Mouse (Mus musculus): ENCODE data around the gene Dusp15. TPM values are rescaled to one million over a fixed set of nuclear protein-coding genes. Genes with fewer than 3 reads are reported as not detected.

Dusp15 gene
- polyA plus RNA-seq, 1 experiment: not detected

GRCm38 (mm10) chr2:152906274-152907037 lies 45.0 kb downstream of the Dusp15 start:
- 43% methylated on average over 9 of the region's 9 CpGs for WGBS
- H3K4me1 ChIP-seq (ENCODE audit: control insufficient read depth, insufficient read depth, low read length): no peaks in the 10 kb centered on the region
- no peak for TF ChIP-seq POLR2A (IDR thresholded peaks at IDR 0.05; ENCODE audit: borderline replicate concordance, control insufficient read depth, low read depth, low read length)
- TF ChIP-seq CTCF (IDR thresholded peaks at IDR 0.05; ENCODE audit: control insufficient read depth, insufficient read depth, low read length): no peak
- no peak overlapping the region for H3K27ac ChIP-seq (ENCODE audit: control insufficient read depth, insufficient read depth, low read depth, low read length, poor library complexity)
- no peak overlapping the region for H3K4me3 ChIP-seq (replicated peaks; ENCODE audit: control insufficient read depth, low read depth, low read length)

- Histone ChIP-seq H3K4me1 (ENCODE audit: control insufficient read depth, insufficient read depth, low read length) (no peaks in the 10 kb centered on the region), H3K4me3 (replicated peaks; ENCODE audit: control insufficient read depth, low read depth, low read length) (no peak overlapping the region), H3K27ac (ENCODE audit: control insufficient read depth, insufficient read depth, low read depth, low read length, poor library complexity) (no peak overlapping the region)
- no peak for TF ChIP-seq POLR2A (IDR thresholded peaks at IDR 0.05; ENCODE audit: borderline replicate concordance, control insufficient read depth, low read depth, low read length)
- TF ChIP-seq CTCF (IDR thresholded peaks at IDR 0.05; ENCODE audit: control insufficient read depth, insufficient read depth, low read length): no peak
- whole genome bisulfite sequencing: 68% methylated on average over 11 of the region's 11 CpGs
Measured at GRCm38 (mm10) chr2:152905036-152905829, 46.3 kb downstream of the Dusp15 start.

DNA sequence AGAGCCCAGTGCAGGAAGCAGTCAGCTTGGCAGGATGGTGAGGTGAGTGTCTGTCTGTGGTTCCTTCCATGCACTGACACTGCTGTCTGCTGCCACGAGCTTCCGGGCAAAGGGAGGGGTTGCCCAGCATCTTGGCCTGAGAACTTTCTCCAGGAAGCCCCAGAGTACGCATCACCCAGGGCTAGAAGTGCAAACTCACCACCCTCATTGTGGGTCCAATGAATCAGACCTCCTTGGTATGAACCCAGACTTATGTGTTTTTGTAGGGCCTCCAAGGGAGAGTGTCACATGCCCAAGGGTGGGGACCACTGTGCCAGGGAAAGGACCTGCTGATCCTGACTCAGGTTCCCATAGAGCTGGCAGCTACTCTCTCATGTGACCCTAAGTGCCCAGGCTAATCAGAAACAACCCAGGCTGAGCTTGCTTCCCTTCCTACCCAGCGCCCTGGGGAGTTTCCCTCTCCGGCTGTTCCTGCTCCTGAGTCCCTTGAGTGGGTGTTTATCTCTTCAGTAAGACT lies 47.3 kb downstream of the Dusp15 start:
- H3K27ac ChIP-seq (ENCODE audit: control insufficient read depth, insufficient read depth, low read depth, low read length, poor library complexity): no peak overlapping the region
- TF ChIP-seq CTCF (IDR thresholded peaks at IDR 0.05; ENCODE audit: control insufficient read depth, insufficient read depth, low read length): no peak
- TF ChIP-seq POLR2A (IDR thresholded peaks at IDR 0.05; ENCODE audit: borderline replicate concordance, control insufficient read depth, low read depth, low read length): no peak
- no peak overlapping the region for H3K4me3 ChIP-seq (replicated peaks; ENCODE audit: control insufficient read depth, low read depth, low read length)
- WGBS: 15% methylated on average over 5 of the region's 5 CpGs
- H3K4me1 ChIP-seq (ENCODE audit: control insufficient read depth, insufficient read depth, low read length): no peaks in the 10 kb centered on the region

DNA sequence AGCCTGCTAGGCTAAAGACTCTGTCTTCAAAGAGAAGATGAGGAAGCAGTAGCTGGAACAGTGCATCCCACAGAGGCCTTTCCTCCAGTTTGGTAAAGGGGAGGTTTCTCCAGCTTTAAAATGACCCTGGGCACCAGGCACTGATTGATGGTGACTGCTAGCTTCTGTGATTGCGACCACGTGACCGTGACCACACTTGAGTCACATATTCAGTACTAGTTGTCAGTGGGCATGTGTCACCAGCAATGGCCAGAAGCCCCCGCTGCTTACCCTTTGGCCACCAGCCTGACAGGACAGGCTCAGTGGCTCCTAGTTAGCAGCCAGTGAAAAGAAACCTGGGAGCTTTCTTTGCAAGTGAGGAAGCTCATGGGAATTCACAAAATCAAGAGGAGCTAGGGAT lies 47.9 kb downstream of the Dusp15 start:
- no peak overlapping the region for H3K27ac ChIP-seq (ENCODE audit: control insufficient read depth, insufficient read depth, low read depth, low read length, poor library complexity)
- 59% methylated on average over 4 of the region's 4 CpGs for WGBS

GRCm38 (mm10) chr2:152902658-152903057 lies 48.8 kb downstream of the Dusp15 start:
- Histone ChIP-seq H3K4me3 (replicated peaks; ENCODE audit: control insufficient read depth, low read depth, low read length) (no peak overlapping the region), H3K4me1 (ENCODE audit: control insufficient read depth, insufficient read depth, low read length) (no peaks in the 10 kb centered on the region), H3K27ac (ENCODE audit: control insufficient read depth, insufficient read depth, low read depth, low read length, poor library complexity) (no peak overlapping the region)
- TF ChIP-seq POLR2A (IDR thresholded peaks at IDR 0.05; ENCODE audit: borderline replicate concordance, control insufficient read depth, low read depth, low read length) (no peak), CTCF (IDR thresholded peaks at IDR 0.05; ENCODE audit: control insufficient read depth, insufficient read depth, low read length) (no peak)
- WGBS: 81% methylated on average over 3 of the region's 3 CpGs

More for the DNA sequence above, 47.9 kb downstream of the Dusp15 start:
- Histone ChIP-seq H3K4me3 (replicated peaks; ENCODE audit: control insufficient read depth, low read depth, low read length) (no peak overlapping the region), H3K4me1 (ENCODE audit: control insufficient read depth, insufficient read depth, low read length) (no peaks in the 10 kb centered on the region)
- TF ChIP-seq POLR2A (IDR thresholded peaks at IDR 0.05; ENCODE audit: borderline replicate concordance, control insufficient read depth, low read depth, low read length) (no peak), CTCF (IDR thresholded peaks at IDR 0.05; ENCODE audit: control insufficient read depth, insufficient read depth, low read length) (no peak)

DNA sequence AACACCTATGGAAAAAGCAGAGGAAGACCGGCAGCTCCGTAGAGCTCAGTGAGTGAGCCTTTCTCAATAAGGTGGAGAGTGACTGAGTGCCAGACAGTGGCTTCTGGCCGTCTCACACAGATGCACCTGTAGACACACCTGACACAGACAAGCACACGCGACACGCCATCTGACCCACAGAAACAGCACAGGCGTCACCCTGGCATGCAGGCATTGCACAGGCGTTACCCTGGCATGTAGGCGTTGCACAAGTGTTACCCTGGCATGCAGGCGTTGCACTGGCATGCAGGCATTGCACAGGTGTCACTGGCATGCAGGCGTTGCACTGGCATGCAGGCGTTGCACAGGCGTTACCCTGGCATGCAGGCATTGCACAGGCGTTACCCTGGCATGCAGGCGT lies 50.2 kb downstream of the Dusp15 start:
- TF ChIP-seq POLR2A (IDR thresholded peaks at IDR 0.05; ENCODE audit: borderline replicate concordance, control insufficient read depth, low read depth, low read length) (no peak), CTCF (IDR thresholded peaks at IDR 0.05; ENCODE audit: control insufficient read depth, insufficient read depth, low read length) (no peak)
- no peaks in the 10 kb centered on the region for H3K4me1 ChIP-seq (ENCODE audit: control insufficient read depth, insufficient read depth, low read length)
- WGBS: 89% methylated on average over 15 of the region's 15 CpGs
- H3K4me3 ChIP-seq (replicated peaks; ENCODE audit: control insufficient read depth, low read depth, low read length): no peak overlapping the region
- no peak overlapping the region for H3K27ac ChIP-seq (ENCODE audit: control insufficient read depth, insufficient read depth, low read depth, low read length, poor library complexity)

DNA sequence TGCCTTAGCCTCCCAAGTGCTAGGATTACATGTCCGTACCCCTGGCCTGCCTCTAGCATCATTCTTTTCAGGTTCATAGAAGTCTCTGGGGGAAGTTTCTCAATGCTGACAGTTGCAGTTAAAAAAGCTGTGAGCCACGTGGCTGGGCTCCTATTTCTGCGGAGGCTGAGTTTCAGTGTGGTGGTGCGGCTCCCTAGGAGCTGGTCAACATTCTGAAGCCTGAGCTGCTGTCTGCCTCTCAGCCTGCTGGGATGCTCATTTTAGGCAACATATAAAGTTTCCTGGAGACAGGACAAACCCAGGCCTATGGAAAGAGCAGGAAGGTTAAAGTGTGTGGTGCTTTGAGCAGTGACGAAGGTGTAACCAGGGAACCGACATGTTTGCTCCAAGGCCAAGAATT lies 52.5 kb downstream of the Dusp15 start:
- Histone ChIP-seq H3K27ac (ENCODE audit: control insufficient read depth, insufficient read depth, low read depth, low read length, poor library complexity) (no peak overlapping the region), H3K4me3 (replicated peaks; ENCODE audit: control insufficient read depth, low read depth, low read length) (no peak overlapping the region), H3K4me1 (ENCODE audit: control insufficient read depth, insufficient read depth, low read length) (no peaks in the 10 kb centered on the region)
- TF ChIP-seq CTCF (IDR thresholded peaks at IDR 0.05; ENCODE audit: control insufficient read depth, insufficient read depth, low read length): no peak
- TF ChIP-seq POLR2A (IDR thresholded peaks at IDR 0.05; ENCODE audit: borderline replicate concordance, control insufficient read depth, low read depth, low read length): no peak
- WGBS: 67% methylated on average over 6 of the region's 6 CpGs

DNA sequence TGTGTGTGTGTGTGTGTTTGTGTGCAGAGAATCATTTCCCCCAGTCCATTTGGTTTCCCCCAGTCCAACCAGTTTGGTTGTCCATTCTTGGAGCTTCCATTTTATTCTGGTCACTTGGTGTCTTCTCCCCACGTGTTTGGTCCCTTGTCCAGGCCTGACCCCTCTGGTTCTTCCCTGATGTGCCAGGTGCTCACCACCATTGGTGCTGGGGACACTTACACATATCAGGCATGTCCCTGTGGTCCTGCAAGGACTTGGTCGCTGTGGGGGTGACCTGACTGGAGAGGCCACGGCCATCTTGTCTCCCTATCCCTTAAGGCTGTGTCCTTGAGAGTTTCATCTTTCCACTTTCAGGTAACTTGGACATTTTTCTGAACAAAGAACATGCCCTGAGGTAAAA lies 54.6 kb downstream of the Dusp15 start:
- 84% methylated on average over 3 of the region's 3 CpGs for WGBS
- TF ChIP-seq CTCF (IDR thresholded peaks at IDR 0.05; ENCODE audit: control insufficient read depth, insufficient read depth, low read length) (no peak), POLR2A (IDR thresholded peaks at IDR 0.05; ENCODE audit: borderline replicate concordance, control insufficient read depth, low read depth, low read length) (no peak)

More for the DNA sequence above, 54.6 kb downstream of the Dusp15 start:
- no peaks in the 10 kb centered on the region for H3K4me1 ChIP-seq (ENCODE audit: control insufficient read depth, insufficient read depth, low read length)
- H3K27ac ChIP-seq (ENCODE audit: control insufficient read depth, insufficient read depth, low read depth, low read length, poor library complexity): no peak overlapping the region
- no peak overlapping the region for H3K4me3 ChIP-seq (replicated peaks; ENCODE audit: control insufficient read depth, low read depth, low read length)

All from bone marrow, adult 2 months (tissue).